Mouse (Mus musculus) heart, adult 8-10 months (tissue): Measurements from ENCODE around the gene Pole2. TPM values are rescaled to one million over a fixed set of nuclear protein-coding genes. Genes with fewer than 3 reads are reported as not detected.
"Not testable (repeated sequence)": the region's sequence is repeated elsewhere in the genome, so short reads cannot be mapped to it uniquely, and the experiment has no call there.

Source experiments
- DNase-seq: peaks from one replicate; pipeline ENCODE4 v3.0.0; 2022; ENCODE audit warnings: low spot score
- microRNA-seq: library from miRNA; unstranded; fragments of <30 nt; microRNA quantifications from one replicate; pipeline ENCODE4 v1.2.0, GENCODE M21; 2022
- total RNA-seq, 4 experiments: library from RNA; stranded (reverse); gene quantifications; 2 replicates each; pipeline ENCODE4 v1.2.4; 2022

The Pole2 gene
- total RNA-seq, 4 experiments from 2014 or later = 0.17 to 0.65 (median 0.35) TPM

DNA sequence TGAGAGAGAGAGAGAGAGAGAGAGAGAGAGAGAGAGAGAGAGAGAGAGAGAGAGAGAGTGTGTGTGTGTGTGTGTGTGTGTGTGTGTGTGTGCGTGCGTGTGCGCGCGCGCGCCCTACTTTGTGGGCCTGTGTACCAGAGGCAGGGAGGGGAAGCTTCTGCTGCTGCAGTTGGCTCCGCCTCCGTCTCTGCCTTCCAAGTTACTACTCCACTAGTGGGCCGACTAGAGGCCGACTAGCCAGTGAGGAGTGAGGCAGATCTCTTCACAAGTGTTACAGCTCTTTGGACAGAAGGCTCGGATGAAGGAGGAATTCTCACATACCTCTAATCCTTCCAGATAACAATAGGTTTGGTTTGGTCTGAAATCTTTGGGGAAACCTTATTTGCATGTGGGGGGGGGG lies 48.6 kb downstream of the Pole2 start:
- no peak for DNase-seq

GRCm38 (mm10) chr12:69177526-69177925 lies 50.5 kb downstream of the Pole2 start:
- no peak for DNase-seq

- no peak for DNase-seq
Measured at GRCm38 (mm10) chr12:69175975-69176374, 52.0 kb downstream of the Pole2 start.

DNA sequence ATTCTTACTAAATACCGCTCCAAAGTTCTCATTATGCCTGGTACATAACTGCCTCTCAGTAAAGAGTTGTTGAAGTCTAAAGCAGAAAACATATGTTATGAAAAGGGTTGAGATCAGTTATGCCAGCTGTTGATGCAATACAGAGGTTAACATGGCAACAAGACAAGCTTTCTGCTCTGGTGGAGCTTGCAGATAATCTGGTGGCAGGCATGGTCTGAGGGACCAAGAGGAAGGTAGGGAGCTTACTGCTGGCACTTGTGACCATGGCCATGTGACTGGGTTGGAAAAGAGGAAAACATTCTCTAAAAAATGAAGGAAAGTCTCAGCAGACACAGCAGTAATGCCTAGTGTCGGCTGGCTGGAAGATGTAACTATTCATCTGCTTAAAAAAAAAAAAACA lies 56.7 kb downstream of the Pole2 start:
- DNase-seq = no peak

DNA sequence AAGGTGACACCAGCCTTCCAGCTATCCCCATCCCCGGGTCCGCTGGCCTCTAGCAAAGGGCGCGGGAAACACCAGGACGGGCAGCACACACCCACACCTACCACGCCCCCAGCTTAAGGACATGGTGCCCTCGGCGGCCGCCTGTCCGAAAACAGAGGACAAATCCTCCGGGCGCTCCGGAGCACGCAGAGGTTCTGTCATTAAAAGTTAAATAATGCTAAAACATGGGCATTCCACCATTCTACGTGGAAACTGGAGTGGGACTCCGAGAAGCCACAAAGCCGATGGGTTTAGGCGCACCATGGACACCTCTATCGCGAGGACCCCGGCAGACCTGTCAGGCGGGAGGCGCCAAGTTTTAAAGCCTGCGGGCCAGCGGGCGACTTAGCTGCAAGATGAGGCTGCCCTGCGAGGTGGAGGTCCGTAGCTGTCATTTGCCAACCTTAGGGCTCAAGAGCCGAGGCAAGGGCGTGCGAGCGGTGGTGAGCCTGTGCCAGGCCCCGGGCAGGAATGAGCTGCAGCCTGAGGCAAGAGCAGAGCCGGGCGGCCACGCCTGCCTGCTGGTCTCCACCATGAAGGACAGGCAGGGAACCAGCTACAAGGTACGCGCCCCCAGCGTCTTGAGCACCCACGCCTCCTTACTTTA lies 59.4 kb downstream of the Pole2 start, which contains the start of gene Lrr1:
Gene Lrr1 (plus strand): TSS at position 354 of the 646 bp plus-strand sequence.
- peak; percentile 78 for DNase-seq

GRCm38 (mm10) chr12:69167656-69168460 lies 60.1 kb downstream of the Pole2 start:
- no peak for DNase-seq

- DNase-seq = not testable (repeated sequence)
Measured at GRCm38 (mm10) chr12:69166861-69167581, 61.0 kb downstream of the Pole2 start.

GRCm38 (mm10) chr12:69164904-69165303 lies 63.1 kb downstream of the Pole2 start:
- DNase-seq = no peak

- DNase-seq = not testable (repeated sequence)
Measured at GRCm38 (mm10) chr12:69163586-69163985, 64.4 kb downstream of the Pole2 start.

DNA sequence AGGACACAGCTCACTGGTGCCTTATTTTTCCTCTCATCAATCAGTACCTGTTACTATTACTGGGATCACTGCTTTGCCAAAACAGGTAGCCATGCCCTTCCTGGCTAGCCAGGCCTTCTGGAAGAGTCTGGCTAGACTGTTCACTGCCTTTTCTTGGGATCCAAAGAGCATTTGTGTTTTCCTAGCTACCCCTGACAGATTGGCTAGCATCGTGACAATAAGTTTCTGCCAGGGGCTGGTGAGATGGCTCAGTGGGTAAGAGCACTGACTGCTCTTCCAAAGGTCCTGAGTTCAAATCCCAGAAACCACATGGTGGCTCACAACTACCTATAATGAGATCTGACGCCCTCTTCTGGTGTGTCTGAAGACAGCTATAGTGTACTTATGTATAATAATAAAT lies 67.3 kb downstream of the Pole2 start:
- DNase-seq = not testable (repeated sequence)

- peak; percentile 62 for DNase-seq
Measured at GRCm38 (mm10) chr12:69159578-69159940, 68.4 kb downstream of the Pole2 start.

DNA sequence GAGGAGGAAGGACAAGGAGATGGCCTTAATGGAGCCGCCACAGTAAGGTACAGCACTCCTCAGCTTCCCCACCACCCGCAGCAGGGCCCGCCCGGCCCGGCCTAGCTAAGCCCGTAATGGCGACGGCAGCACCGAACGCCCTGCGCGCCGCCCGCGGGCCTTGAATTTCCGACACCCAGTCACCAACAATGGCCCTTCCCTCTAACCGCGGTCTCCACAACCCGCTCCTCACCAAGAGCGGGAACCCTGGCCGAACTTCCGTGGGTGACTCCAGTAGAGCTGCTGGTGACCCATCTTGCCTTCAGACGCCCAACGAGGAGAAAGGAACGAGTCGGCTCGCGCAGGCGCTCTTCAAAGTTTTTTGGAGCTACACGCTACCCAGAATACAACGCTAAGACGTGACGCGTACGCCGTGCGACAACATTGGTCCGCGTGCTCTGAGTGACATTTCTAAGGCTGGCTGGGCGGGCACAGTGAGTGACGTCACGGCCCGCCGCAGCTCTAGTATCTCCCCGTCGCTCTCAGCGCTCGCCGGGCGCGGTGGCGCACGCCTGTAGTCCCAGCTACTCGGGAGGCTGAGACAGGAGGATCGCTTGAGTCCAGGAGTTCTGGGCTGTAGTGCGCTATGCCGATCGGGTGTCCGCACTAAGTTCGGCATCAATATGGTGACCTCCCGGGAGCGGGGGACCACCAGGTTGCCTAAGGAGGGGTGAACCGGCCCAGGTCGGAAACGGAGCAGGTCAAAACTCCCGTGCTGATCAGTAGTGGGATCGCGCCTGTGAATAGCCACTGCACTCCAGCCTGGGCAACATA lies 69.0 kb downstream of the Pole2 start, which contains the start of gene Rps29:
Gene Rps29 (minus strand): TSS at position 422 of the 813 bp plus-strand sequence.
- DNase-seq = peak; percentile 97

DNA sequence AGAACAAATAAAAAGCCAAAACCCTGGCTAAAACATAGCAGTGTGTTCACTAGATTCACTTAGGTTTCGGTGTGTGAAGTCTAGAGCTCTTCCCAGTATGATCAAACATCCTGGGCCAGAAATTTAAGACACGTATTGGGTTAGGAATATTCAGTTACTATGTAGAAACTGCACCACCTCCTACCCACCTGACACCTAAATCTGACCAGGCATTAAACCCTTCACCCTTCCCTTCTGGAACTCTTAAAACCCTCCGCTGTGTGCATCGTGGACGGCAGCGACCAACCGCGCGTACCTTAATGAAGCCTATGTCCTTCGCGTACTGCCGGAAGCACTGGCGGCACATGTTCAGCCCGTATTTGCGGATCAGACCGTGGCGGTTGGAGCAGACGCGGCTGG lies 69.6 kb downstream of the Pole2 start:
- DNase-seq = no peak

DNA sequence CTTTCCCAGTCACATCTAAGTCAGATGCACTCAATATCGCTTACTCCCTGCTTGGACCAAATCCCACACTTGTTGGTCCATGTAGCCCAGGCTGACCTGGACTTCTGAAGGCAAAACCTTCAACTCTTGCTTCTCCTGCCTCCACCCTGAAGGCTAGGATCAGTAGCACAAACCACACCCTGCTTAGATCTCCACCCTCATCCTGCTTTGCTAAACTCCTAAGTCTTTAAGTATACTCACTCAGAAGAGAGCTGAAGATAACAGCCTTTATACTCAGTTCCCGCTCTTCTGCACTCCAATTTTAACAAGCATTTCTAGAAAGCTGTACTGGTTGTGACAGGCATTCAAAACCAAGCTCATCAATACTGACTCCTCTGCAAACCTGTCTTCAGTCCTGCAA lies 70.9 kb downstream of the Pole2 start:
- DNase-seq = no peak

DNA sequence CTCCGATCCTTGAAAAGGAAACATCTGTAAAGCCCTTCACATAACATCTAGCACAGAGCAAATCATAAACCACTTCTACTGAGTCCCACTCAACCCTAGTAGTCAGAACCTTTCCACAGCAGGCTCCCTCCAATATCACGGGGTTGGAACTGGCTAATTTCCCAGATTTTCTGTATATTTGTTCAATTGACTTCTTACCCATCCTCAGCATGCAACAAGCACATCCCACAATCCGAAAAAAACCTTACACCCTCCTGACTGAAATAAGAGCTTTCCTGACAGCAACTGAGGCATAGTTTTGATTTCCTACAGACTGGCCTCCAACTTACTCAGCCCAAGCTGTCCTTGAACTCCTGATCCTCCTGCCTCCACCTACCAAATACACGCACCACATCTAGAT lies 71.6 kb downstream of the Pole2 start:
- no peak for DNase-seq

DNA sequence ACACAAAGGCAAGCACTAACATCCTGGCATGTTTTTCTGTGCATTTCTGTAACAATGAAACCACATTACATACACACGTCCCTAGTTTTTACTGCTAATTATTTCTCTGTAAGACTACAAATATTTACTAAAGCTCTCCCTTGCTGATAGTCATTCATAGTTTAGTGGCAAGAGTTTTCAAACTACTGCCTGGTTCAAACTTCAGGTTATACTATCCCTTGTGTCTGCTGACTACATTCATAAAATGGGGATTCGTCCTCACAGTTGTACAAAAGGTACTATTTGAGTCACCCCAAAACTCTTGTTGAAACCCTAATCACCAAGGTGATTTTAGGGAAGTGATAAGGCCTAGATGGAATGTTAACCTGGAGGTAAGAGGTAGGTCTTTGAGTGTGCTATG lies 72.1 kb downstream of the Pole2 start:
- no peak for DNase-seq

Small RNA genes within 50 kb of the gene (microRNA-seq; reads per million reads assigned to microRNA genes)
- gene Gm47287 = not detected
- 0.84 reads per million for gene Gm47295

Other genes starting within 250 kb of the Pole2 start
- 1,000 to 10,000 TPM; 1,252 to 1,700 (median 1,462) TPM for gene Rps29, start 69.0 kb downstream of the Pole2 start, total RNA-seq
- not detected for gene Lrr1, start 59.4 kb downstream of the Pole2 start, total RNA-seq
- gene Rpl36al, start 44.1 kb downstream of the Pole2 start, total RNA-seq = 100 to 1,000 TPM; 194 to 232 (median 216) TPM
- gene Mgat2, start 44.0 kb downstream of the Pole2 start, total RNA-seq = 10 to 100 TPM; 16.6 to 19.7 (median 16.9) TPM
- gene Gm49383, start 31.1 kb downstream of the Pole2 start, total RNA-seq = 1 to 10 TPM; 2.6 to 4.0 (median 3.3) TPM
- gene Dnaaf2, start 29.8 kb downstream of the Pole2 start, total RNA-seq = under 1 TPM; 0.57 to 0.73 (median 0.65) TPM
- gene Gm49384, start 23.9 kb downstream of the Pole2 start, total RNA-seq = 1 to 10 TPM; 2.3 to 4.1 (median 3.3) TPM
- gene Klhdc1, start 13.0 kb upstream of the Pole2 start, total RNA-seq = 10 to 100 TPM; 43.3 to 53.9 (median 48.2) TPM
- gene Klhdc2, start 68.5 kb upstream of the Pole2 start, total RNA-seq = 100 to 1,000 TPM in 3 of 4 experiments, 10 to 100 TPM in 1; 100.0 to 112 (median 105) TPM
- gene Nemf, start 129.0 kb upstream of the Pole2 start, total RNA-seq = 10 to 100 TPM; 18.9 to 22.6 (median 20.7) TPM
- gene Arf6, start 144.0 kb upstream of the Pole2 start, total RNA-seq = 10 to 100 TPM; 33.7 to 39.7 (median 39.6) TPM
- 1 to 10 TPM in 1 of 4 experiments, under 1 TPM in 3; 0.63 to 1.3 (median 0.77) TPM for gene Gm9887, start 144.3 kb upstream of the Pole2 start, total RNA-seq